Mouse (Mus musculus): ENCODE measurements around the gene Mfn2.

DNA sequence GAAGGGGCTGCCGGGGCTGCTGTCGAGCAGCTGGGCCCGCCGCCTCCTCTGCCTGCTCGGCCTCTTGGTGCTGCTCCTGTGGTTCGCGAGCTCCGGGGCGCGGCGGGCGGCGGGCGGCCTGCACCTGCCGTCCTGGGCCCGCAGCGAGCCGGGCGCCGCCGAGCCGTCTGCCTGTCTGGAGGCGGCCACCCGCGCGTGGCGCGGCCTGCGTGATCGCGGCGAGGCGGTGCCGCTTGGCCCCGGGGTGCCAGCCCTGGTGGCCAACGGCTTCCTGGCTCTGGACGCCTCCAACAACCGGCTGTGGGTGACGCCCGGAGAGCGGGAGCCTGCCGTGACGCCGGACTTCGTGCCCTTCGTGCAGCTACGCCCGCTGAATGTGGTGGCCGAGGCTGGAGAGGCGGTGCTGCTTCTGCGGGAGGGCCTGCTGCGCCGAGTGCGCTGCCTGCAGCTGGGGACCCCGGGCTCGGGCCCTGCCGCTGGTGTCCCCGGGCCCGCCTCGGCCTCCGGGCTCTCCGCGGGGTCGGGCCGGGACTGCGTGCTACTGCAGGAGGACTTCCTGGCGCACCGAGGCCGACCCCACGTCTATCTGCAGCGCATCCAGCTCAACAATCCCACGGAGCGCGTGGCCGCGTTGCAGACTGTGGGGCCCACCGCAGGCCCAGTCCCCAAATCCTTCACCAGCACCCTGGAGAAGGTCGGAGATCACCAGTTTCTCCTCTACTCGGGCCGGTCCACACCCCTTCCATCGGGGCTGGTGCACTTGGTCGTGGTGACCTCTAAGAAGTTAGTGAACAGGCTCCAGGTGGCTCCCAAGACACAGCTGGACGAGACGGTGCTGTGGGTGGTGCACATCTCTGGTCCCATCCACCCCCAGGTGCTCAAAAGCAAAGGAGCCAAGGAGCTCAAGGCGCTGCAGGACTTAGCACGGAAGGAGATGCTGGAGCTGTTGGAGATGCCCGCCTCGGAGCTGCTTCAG is 36.8 kb upstream of the Mfn2 start:
- no peak for TF ChIP-seq CTCF (IDR thresholded peaks at IDR 0.05; ENCODE audit: low read depth)
- TF ChIP-seq EP300 (IDR thresholded peaks at IDR 0.05; ENCODE audit: low read depth), result no peak

Measured in liver, postnatal 0 days (tissue).